Mouse (Mus musculus) frontal cortex, postnatal 36 days (tissue): Measurements from ENCODE around the gene Hoxa5.

Source experiments
- DNase-seq, 2 experiments: peaks; one replicate each; pipeline ENCODE4 v3.0.0; 2022; ENCODE audit warnings: low spot score in 2 of 2

Gene Hoxa5

DNA sequence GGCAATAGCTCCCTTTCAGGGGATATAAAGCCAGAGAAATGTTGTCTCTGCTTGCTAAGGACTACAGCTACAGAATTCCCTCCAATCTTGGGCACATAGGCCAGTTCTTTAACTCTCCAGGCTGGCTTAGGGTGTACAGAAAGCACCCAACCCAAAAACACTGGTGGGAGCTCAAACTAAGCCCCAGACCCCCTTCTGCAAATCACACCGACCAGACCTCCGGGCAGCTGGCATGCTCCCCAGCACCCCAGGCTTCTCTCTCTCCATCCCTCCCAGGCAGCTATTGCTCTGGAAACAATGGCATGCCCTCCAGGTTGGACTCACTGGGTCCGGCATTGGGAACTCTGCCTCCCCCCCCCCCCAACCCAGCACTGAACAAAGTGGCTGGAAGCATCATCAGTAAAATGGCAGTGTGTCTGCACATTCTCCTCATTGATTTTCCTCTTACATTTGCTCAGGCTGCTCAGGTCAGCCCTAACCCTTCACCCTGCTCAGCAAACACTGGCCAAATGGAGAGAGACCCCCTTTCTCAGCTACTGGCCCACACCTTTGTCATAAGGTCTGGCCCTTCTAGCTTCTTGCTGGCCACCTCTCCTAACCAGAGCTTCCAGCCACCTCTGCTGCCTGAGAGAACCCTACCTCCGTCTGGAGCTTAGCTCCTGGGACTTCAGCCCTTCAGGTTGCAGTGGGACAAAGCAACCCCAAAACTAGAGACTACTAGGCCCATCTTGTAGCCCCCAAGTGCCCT is 25.3 kb downstream of the Hoxa5 start:
- DNase-seq, result no peak

DNA sequence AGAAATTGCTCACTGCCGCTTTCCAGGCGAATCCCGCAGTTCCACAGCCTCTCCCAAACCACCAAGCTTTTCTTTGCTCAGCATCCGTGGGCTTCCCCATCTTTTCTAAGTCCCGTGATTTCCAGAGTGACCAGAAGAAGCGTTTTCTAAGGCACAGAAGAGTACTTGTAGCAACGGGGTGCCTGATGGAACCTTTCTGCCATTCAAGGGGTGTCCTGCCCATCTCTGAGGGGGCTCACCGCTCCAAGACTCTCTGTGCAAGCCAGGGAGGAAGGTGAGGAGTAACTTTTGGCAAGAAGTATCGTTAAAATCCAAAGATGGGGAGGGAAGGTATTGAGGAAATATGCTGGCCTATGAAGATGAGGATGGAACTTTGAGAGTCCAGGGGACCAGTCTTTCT is 26.6 kb downstream of the Hoxa5 start:
- DNase-seq, result no peak

DNA sequence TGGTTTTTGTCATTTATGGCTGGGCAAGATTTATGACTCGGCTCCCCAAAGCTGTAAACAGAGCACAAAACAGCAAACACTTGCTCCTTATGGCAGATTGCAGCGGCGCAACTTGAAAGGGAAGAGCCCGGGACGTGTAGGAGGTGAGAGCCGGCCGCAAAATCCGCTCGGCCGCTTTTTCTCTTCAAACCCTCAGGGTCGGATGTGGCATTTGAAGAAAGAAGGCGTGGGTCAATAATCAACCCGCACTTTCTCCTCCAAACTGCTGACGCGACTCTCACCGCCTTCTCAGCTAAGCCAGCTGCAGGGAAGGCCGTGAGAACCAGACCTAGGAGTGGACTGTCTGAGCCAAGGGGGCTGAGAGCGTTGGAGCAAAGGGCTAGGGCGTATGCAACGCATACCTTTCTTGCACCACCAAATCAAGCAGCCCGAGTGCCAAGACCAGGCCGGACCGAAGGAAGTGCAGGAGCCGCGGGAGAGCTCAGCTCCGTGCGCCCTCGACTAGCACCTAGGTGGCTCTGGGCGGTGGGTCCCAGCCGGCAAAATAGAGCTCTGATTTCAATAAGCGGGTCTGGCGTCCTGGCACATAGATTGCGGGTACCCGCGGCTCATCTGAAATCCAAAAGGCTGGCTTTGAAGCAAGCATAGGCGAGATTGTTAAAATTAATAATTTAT is 27.2 kb downstream of the Hoxa5 start, which contains the start of gene 5730596B20Rik:
5730596B20Rik (plus strand) TSS at position 438 of the 675 bp plus-strand sequence.
- DNase-seq, result no peak

- DNase-seq, result no peak
Observed at GRCm38 (mm10) chr6:52176391-52176790, 28.0 kb downstream of the Hoxa5 start.

DNA sequence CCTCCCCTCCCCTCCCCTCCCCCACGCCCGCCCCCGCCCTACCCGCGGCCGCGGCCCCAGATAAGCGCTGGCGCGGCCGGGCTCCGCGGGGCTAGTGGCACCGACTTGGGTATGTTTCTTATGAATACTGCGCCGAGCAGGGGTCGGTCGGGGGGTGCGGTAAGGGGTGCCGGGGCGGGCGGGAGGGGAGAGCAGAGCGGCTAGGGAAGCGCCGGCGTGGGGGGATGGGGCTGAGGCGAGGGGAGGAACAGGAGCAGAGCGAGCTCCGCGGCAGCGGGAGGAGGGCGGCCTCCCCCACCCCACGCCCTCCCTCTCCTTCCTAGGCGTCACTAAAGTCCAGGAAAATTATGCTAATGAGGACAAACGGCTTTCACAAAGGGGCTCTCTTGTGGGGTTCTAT is 28.5 kb downstream of the Hoxa5 start:
- DNase-seq, result no peak

GRCm38 (mm10) chr6:52174968-52175751 is 29.2 kb downstream of the Hoxa5 start:
- DNase-seq, result no peak

DNA sequence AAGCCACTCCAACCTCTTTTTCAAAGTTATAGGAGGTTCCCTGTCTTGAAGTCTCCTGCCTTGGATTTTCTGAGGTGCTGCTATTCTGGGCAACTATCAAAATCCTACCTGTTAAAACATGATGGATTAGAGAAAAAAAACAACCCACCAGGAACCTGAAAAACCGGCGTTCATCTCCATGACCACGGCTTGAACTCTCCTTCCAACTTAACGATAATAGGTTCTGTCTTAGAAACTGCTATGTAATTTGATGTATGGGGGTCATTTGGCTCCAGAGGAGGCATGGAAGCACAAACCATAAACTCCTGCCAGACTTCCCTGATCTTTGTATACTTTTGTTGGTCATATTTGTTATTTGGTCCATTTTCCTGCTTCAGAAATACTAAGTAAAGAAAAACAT is 30.7 kb downstream of the Hoxa5 start:
- DNase-seq, result no peak

DNA sequence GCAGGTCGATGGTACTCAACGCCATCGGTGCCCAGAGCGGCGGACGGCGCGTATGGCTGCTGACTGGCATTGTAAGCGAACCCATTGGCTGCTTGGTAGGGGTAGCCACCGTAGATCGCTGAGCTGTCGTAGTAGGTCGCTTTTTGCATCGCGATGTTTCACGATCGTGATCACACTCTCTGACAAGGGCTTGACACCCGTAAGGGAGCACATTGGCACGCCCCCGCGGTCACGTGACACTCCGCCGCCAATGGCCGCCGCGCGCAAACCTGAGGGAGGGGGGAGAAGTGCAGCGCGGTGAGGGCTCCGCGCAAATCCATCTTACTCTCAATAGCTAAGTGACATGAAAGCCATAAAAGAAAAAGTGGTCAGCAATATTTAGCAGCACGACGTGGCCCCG is 31.9 kb downstream of the Hoxa5 start:
- no peak for DNase-seq

GRCm38 (mm10) chr6:52171938-52172337 is 32.4 kb downstream of the Hoxa5 start:
- no peak for DNase-seq

- DNase-seq, result no peak
Observed at GRCm38 (mm10) chr6:52171331-52171730, 33.1 kb downstream of the Hoxa5 start.

- DNase-seq, result no peak
Observed at GRCm38 (mm10) chr6:52170898-52171223, 33.5 kb downstream of the Hoxa5 start.

DNA sequence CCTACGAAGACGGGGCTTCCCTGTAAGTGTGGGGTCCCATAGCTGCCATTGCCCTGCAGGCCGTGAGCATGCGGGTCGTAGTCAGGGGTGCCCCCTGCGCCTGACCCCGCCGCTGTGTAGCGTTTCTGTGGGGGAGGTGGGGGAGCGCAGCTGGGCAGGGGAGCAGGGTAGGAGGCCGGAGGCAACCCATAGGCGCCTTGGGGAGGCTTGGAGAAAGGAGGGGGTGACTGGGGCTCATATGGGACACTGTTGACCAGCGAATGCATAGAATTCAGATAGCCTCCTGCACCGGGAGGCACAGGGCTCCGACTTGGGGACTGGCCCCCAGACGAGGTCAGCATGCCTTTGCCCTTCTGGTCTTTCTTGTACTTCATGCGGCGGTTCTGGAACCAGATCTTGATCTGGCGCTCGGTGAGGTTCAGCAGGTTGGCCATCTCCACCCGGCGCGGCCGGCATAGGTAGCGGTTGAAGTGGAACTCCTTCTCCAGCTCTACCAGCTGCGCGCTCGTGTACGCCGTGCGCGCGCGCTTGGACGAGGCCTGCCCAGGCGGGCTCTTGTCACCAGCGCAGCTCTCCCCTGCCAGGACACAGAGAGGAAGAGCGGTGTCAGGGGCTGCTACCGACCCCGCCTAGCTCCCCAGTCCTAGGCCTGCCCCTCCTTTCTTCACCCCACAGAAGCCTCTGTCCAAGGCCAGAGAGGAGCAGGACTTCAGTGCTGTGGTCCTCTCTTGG is 34.1 kb downstream of the Hoxa5 start:
- DNase-seq, result no peak

DNA sequence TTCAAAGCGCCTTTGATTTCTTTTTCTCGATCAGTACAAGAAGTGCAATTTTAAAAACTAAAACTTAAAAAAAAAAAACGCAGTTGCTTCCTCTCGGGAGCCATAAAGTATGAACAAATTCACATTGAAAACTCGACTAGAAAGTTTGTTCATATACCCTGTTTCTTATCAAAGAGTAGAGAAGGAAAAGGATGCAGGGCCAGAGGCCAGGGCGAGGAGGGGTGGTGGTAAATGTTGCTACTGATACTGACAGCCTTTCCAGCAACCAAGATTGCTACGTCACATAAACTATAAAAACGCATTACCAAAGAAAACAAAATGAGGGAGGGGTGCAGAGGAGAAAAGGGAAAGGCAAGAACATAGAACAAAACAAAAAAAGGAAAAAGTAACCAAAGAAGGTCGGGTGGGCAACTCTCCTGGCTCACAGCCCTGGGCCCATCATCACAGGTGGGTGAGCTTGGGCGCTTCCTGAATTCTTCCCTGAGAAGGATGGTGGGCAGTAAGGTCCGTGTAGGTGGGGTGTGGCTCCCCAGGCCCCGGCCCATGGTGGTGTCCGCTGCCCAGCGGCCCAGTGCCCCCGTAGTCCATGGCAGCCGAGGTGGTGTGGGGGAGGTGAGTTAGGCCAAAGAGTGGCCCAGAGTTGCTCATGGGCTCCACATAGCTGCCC is 34.8 kb downstream of the Hoxa5 start:
- no peak for DNase-seq

- no peak for DNase-seq
Observed at GRCm38 (mm10) chr6:52168191-52169055, 36.0 kb downstream of the Hoxa5 start.

- no peak for DNase-seq
Observed at GRCm38 (mm10) chr6:52167736-52168161, 36.6 kb downstream of the Hoxa5 start.

GRCm38 (mm10) chr6:52167176-52167575 is 37.2 kb downstream of the Hoxa5 start:
- no peak for DNase-seq

GRCm38 (mm10) chr6:52166431-52167077 is 37.8 kb downstream of the Hoxa5 start:
- no peak for DNase-seq

- DNase-seq, result no peak
Observed at GRCm38 (mm10) chr6:52165441-52166370, 38.7 kb downstream of the Hoxa5 start.
